Mouse (Mus musculus): ENCODE results near the gene Hipk2. TPM values are rescaled to one million over a fixed set of nuclear protein-coding genes. Genes with fewer than 3 reads are reported as not detected.

Gene Hipk2
- polyA plus RNA-seq, 1 experiment from 2014 or later, result 12.7 TPM

- DNase-seq (ENCODE audit: low spot score), result no peak
- no peak overlapping the region for H3K4me3 ChIP-seq (ENCODE audit: low read depth, low read length)
- H3K4me1 ChIP-seq (ENCODE audit: control insufficient read depth, insufficient read depth, low read length), result no peaks in the 10 kb centered on the region
- no peak for ATAC-seq (replicated peaks; ENCODE audit: insufficient number of reproducible peaks, low FRiP score, low TSS enrichment, low read depth)
- H3K27ac ChIP-seq (replicated peaks; ENCODE audit: low read depth, low read length), result no peak overlapping the region
- H3K9ac ChIP-seq (replicated peaks; ENCODE audit: low read length), result no peak overlapping the region
- 57% methylated on average over 6 of the region's 6 CpGs for WGBS
- no peaks in the 10 kb centered on the region for H3K27me3 ChIP-seq (ENCODE audit: control insufficient read depth, insufficient read depth, low read length)
- H3K9me3 ChIP-seq (replicated peaks; ENCODE audit: control insufficient read depth, low read length), result no peaks in the 10 kb centered on the region
- H3K36me3 ChIP-seq (replicated peaks; ENCODE audit: control insufficient read depth, insufficient read depth, low read depth, low read length), result no peaks in the 10 kb centered on the region
- no peak overlapping the region for H3K4me2 ChIP-seq (ENCODE audit: low read depth, low read length)
These were observed 115.9 kb downstream of the Hipk2 start for GRCm38 (mm10) chr6:38759922-38760620.

DNA sequence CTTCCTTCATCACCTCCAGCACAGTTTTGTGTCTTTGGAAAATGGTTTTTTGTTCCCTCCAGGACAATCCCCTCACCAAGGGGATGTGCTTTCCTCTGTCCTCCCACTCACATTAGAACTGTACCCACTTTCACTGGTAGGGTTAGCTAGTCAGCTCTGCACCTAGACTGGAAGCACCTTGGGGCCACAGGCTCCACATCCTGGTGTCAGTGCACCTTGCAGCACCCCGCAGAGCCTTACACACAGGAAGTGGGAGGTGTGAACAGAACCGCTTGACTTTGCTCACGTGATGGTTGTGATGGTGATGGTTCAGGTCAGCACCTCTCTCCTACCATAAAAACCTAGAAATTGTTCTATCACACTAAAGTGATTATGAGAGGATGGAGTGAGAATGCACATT, 116.8 kb downstream of the Hipk2 start:
- no peak for DNase-seq (ENCODE audit: low spot score)
- Histone ChIP-seq H3K4me1 (ENCODE audit: control insufficient read depth, insufficient read depth, low read length) (no peaks in the 10 kb centered on the region), H3K27ac (replicated peaks; ENCODE audit: low read depth, low read length) (no peak overlapping the region), H3K36me3 (replicated peaks; ENCODE audit: control insufficient read depth, insufficient read depth, low read depth, low read length) (no peaks in the 10 kb centered on the region), H3K9me3 (replicated peaks; ENCODE audit: control insufficient read depth, low read length) (no peaks in the 10 kb centered on the region), H3K9ac (replicated peaks; ENCODE audit: low read length) (no peak overlapping the region), H3K4me2 (ENCODE audit: low read depth, low read length) (no peak overlapping the region), H3K4me3 (ENCODE audit: low read depth, low read length) (no peak overlapping the region), H3K27me3 (ENCODE audit: control insufficient read depth, insufficient read depth, low read length) (no peaks in the 10 kb centered on the region)
- ATAC-seq (replicated peaks; ENCODE audit: insufficient number of reproducible peaks, low FRiP score, low TSS enrichment, low read depth), result no peak
- WGBS, result 89% methylated on average over 3 of the region's 3 CpGs

GRCm38 (mm10) chr6:38757597-38757996, 118.4 kb downstream of the Hipk2 start:
- H3K9me3 ChIP-seq (replicated peaks; ENCODE audit: control insufficient read depth, low read length), result no peaks in the 10 kb centered on the region
- no peaks in the 10 kb centered on the region for H3K27me3 ChIP-seq (ENCODE audit: control insufficient read depth, insufficient read depth, low read length)
- H3K4me1 ChIP-seq (ENCODE audit: control insufficient read depth, insufficient read depth, low read length), result no peaks in the 10 kb centered on the region
- H3K9ac ChIP-seq (replicated peaks; ENCODE audit: low read length), result no peak overlapping the region
- no peaks in the 10 kb centered on the region for H3K36me3 ChIP-seq (replicated peaks; ENCODE audit: control insufficient read depth, insufficient read depth, low read depth, low read length)
- H3K27ac ChIP-seq (replicated peaks; ENCODE audit: low read depth, low read length), result no peak overlapping the region
- no peak overlapping the region for H3K4me2 ChIP-seq (ENCODE audit: low read depth, low read length)
- 94% methylated on average over 2 of the region's 2 CpGs for WGBS
- DNase-seq (ENCODE audit: low spot score) (no peak), ATAC-seq (replicated peaks; ENCODE audit: insufficient number of reproducible peaks, low FRiP score, low TSS enrichment, low read depth) (no peak)
- H3K4me3 ChIP-seq (ENCODE audit: low read depth, low read length), result no peak overlapping the region

GRCm38 (mm10) chr6:38756968-38757367, 119.0 kb downstream of the Hipk2 start:
- H3K4me1 ChIP-seq (ENCODE audit: control insufficient read depth, insufficient read depth, low read length), result no peaks in the 10 kb centered on the region
- H3K36me3 ChIP-seq (replicated peaks; ENCODE audit: control insufficient read depth, insufficient read depth, low read depth, low read length), result no peaks in the 10 kb centered on the region
- H3K27me3 ChIP-seq (ENCODE audit: control insufficient read depth, insufficient read depth, low read length), result no peaks in the 10 kb centered on the region
- ATAC-seq (replicated peaks; ENCODE audit: insufficient number of reproducible peaks, low FRiP score, low TSS enrichment, low read depth) (no peak), DNase-seq (ENCODE audit: low spot score) (no peak)
- H3K4me3 ChIP-seq (ENCODE audit: low read depth, low read length), result no peak overlapping the region
- H3K9ac ChIP-seq (replicated peaks; ENCODE audit: low read length), result no peak overlapping the region
- 93% methylated on average over 4 of the region's 4 CpGs for WGBS
- no peak overlapping the region for H3K27ac ChIP-seq (replicated peaks; ENCODE audit: low read depth, low read length)
- no peak overlapping the region for H3K4me2 ChIP-seq (ENCODE audit: low read depth, low read length)
- no peaks in the 10 kb centered on the region for H3K9me3 ChIP-seq (replicated peaks; ENCODE audit: control insufficient read depth, low read length)

DNA sequence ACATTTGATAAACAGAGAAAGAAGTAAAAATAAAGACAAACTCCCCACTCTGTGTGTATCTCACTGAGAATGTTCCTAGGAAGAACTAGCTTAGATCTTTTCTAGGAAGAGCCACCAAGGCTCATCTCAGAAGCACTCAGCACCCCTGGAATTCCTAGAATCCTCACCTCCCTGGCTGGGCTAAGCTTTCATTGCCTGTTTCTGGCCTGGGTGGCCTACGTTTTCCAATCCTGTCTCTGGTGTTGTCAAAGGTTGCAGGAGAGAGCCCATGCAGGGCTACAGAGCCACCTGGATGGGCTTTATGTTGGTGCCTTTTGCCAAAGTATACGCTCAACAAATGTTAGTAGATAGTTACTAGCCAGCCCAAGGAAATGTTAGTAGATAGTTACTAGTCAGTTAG, 120.0 kb downstream of the Hipk2 start:
- Histone ChIP-seq H3K4me3 (ENCODE audit: low read depth, low read length) (no peak overlapping the region), H3K27me3 (ENCODE audit: control insufficient read depth, insufficient read depth, low read length) (no peaks in the 10 kb centered on the region), H3K4me1 (ENCODE audit: control insufficient read depth, insufficient read depth, low read length) (no peaks in the 10 kb centered on the region), H3K27ac (replicated peaks; ENCODE audit: low read depth, low read length) (no peak overlapping the region), H3K36me3 (replicated peaks; ENCODE audit: control insufficient read depth, insufficient read depth, low read depth, low read length) (no peaks in the 10 kb centered on the region), H3K9ac (replicated peaks; ENCODE audit: low read length) (no peak overlapping the region), H3K4me2 (ENCODE audit: low read depth, low read length) (no peak overlapping the region), H3K9me3 (replicated peaks; ENCODE audit: control insufficient read depth, low read length) (no peaks in the 10 kb centered on the region)
- ATAC-seq (replicated peaks; ENCODE audit: insufficient number of reproducible peaks, low FRiP score, low TSS enrichment, low read depth) (no peak), DNase-seq (ENCODE audit: low spot score) (no peak)
- WGBS, result 77% methylated on average over 2 of the region's 2 CpGs

- Histone ChIP-seq H3K9me3 (replicated peaks; ENCODE audit: control insufficient read depth, low read length) (no peaks in the 10 kb centered on the region), H3K9ac (replicated peaks; ENCODE audit: low read length) (no peak overlapping the region), H3K36me3 (replicated peaks; ENCODE audit: control insufficient read depth, insufficient read depth, low read depth, low read length) (no peaks in the 10 kb centered on the region), H3K27me3 (ENCODE audit: control insufficient read depth, insufficient read depth, low read length) (no peaks in the 10 kb centered on the region), H3K4me1 (ENCODE audit: control insufficient read depth, insufficient read depth, low read length) (no peaks in the 10 kb centered on the region), H3K4me2 (ENCODE audit: low read depth, low read length) (no peak overlapping the region), H3K4me3 (ENCODE audit: low read depth, low read length) (no peak overlapping the region), H3K27ac (replicated peaks; ENCODE audit: low read depth, low read length) (no peak overlapping the region)
- 87% methylated on average over 2 of the region's 2 CpGs for WGBS
- DNase-seq (ENCODE audit: low spot score) (no peak), ATAC-seq (replicated peaks; ENCODE audit: insufficient number of reproducible peaks, low FRiP score, low TSS enrichment, low read depth) (no peak)
These were observed 120.8 kb downstream of the Hipk2 start for GRCm38 (mm10) chr6:38755188-38755587.

- H3K4me1 ChIP-seq (ENCODE audit: control insufficient read depth, insufficient read depth, low read length), result no peaks in the 10 kb centered on the region
- H3K27ac ChIP-seq (replicated peaks; ENCODE audit: low read depth, low read length), result no peak overlapping the region
- no peaks in the 10 kb centered on the region for H3K36me3 ChIP-seq (replicated peaks; ENCODE audit: control insufficient read depth, insufficient read depth, low read depth, low read length)
- H3K27me3 ChIP-seq (ENCODE audit: control insufficient read depth, insufficient read depth, low read length), result no peaks in the 10 kb centered on the region
- ATAC-seq (replicated peaks; ENCODE audit: insufficient number of reproducible peaks, low FRiP score, low TSS enrichment, low read depth), result no peak
- WGBS, result 69% methylated on average over 2 of the region's 2 CpGs
- H3K4me3 ChIP-seq (ENCODE audit: low read depth, low read length), result no peak overlapping the region
- no peak for DNase-seq (ENCODE audit: low spot score)
- no peaks in the 10 kb centered on the region for H3K9me3 ChIP-seq (replicated peaks; ENCODE audit: control insufficient read depth, low read length)
- no peak overlapping the region for H3K9ac ChIP-seq (replicated peaks; ENCODE audit: low read length)
- H3K4me2 ChIP-seq (ENCODE audit: low read depth, low read length), result no peak overlapping the region
These were observed 122.2 kb downstream of the Hipk2 start for GRCm38 (mm10) chr6:38753729-38754128.

GRCm38 (mm10) chr6:38753025-38753424, 122.9 kb downstream of the Hipk2 start:
- WGBS, result 56% methylated on average over 2 of the region's 2 CpGs
- no peaks in the 10 kb centered on the region for H3K27me3 ChIP-seq (ENCODE audit: control insufficient read depth, insufficient read depth, low read length)

More at GRCm38 (mm10) chr6:38753025-38753424, 122.9 kb downstream of the Hipk2 start:
- no peak for DNase-seq (ENCODE audit: low spot score)
- ATAC-seq (replicated peaks; ENCODE audit: insufficient number of reproducible peaks, low FRiP score, low TSS enrichment, low read depth), result no peak
- Histone ChIP-seq H3K9ac (replicated peaks; ENCODE audit: low read length) (no peak overlapping the region), H3K9me3 (replicated peaks; ENCODE audit: control insufficient read depth, low read length) (no peaks in the 10 kb centered on the region), H3K4me1 (ENCODE audit: control insufficient read depth, insufficient read depth, low read length) (no peaks in the 10 kb centered on the region), H3K27ac (replicated peaks; ENCODE audit: low read depth, low read length) (no peak overlapping the region), H3K36me3 (replicated peaks; ENCODE audit: control insufficient read depth, insufficient read depth, low read depth, low read length) (no peaks in the 10 kb centered on the region), H3K4me2 (ENCODE audit: low read depth, low read length) (no peak overlapping the region), H3K4me3 (ENCODE audit: low read depth, low read length) (no peak overlapping the region)

Measured in embryonic facial prominence, embryonic 11.5 days (tissue).